Mouse (Mus musculus): ENCODE measurements around the gene Map2k7. TPM values are rescaled to one million over a fixed set of nuclear protein-coding genes. Genes with fewer than 3 reads are reported as not detected.

The Map2k7 gene
- polyA plus RNA-seq (2015; fragmentation: Nextera tagmentation; extraction: Ambion mirVana) = 24.6 and 29.8 TPM in 2 replicates

DNA sequence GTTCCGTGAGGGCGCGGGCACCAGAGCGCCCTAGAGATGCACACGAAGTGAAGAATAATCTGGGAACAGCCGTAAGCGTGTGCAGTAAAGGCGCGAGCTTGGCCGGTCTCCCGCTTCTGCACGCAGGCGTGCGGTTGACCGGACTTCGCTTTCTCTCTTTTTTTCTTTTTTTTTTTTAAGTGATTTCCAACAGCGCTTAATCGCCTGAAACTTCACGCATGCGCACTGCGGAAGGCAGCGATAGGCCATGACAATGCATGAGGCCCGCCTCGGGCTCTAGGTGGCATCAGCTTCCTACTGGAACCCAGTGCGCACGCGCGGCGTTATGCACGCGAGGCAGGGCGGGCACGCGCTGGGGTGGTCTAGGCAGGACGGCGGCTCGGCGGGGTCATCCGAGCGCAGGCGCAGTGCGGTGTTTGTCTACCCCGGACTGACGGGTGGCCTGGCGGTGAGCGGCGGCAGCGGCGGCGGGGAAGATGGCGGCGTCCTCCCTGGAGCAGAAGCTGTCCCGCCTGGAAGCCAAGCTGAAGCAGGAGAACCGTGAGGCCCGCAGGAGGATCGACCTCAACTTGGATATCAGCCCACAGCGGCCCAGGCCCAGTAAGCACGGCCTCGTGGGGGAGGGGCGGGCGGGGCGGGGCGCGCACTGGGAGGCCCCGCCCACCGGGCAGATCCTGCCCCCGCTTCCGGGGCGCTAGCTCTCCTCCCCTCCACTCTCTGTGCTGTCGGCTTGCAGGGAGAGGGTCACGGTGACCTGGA lies at the start of gene Map2k7, which contains the start of gene Gm49320:
Gene Map2k7 (plus strand): TSS at position 307 of the 759 bp plus-strand sequence.
Gene Gm49320 (plus strand): TSS at position 432 of the 759 bp plus-strand sequence.
- H3K9me3 ChIP-seq = no peaks in the 10 kb centered on the region
- under 1% methylated on average over 64 of the region's 71 CpGs for WGBS
- peaks cover 10% of the 10 kb centered on the region for H3K36me3 ChIP-seq
- ATAC-seq (ENCODE audit: insufficient read depth, low FRiP score, low read depth) = peak; percentile 94
- H3K4me2 ChIP-seq = peak within 1 kb of the TSS; percentile 76
- peak within 1 kb of the TSS; percentile 78 for H3K4me3 ChIP-seq (replicated peaks)
- H3K27me3 ChIP-seq (replicated peaks) = no peaks in the 10 kb centered on the region
- H3K9ac ChIP-seq = peak within 1 kb of the TSS; percentile 81
- H3K27ac ChIP-seq = peak within 1 kb of the TSS; percentile 95
- H3K4me1 ChIP-seq = peaks cover 20% of the 10 kb centered on the region

DNA sequence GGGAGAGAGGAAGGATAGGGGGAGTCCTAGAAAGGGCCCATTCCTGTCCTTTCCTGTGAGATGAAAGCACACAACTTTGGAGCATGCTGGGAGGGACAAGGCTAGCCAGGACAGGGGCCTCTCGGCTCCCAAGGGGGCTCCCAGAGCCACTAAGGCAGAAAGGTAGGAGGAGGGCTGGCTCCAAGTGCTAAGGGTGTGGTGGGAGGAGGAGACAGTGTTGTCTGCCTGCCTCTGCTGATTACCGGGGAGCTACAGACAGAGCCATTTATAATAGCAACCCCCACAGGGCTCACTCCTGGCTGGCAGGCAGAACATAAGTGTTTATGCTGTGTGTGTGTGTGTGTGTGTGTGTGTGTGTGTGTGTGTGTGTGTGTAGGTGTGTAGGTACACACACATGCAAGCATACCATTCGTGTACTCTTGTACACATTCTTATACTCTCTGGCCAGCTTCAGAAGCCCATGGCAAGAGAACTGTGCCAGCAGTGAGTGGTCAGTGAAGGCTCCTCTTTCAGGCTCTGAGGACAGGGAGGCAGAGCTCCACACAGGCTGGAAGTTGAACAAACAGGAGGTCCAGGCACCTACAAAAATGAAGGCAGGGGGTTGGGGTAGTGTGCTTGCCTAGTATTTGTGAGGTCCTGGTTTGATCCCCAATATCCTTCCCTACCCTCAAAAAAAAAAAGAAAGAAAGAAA lies 49.4 kb upstream of the Map2k7 start:
- no peaks in the 10 kb centered on the region for H3K27me3 ChIP-seq (replicated peaks)
- H3K4me3 ChIP-seq (replicated peaks) = no peak overlapping the region
- peaks cover 10% of the 10 kb centered on the region; the same call in 1 of the 2 replicates for H3K36me3 ChIP-seq
- no peaks in the 10 kb centered on the region for H3K9me3 ChIP-seq
- peak; percentile 82; the same call in 1 of the 2 replicates for ATAC-seq (ENCODE audit: insufficient read depth, low FRiP score, low read depth)
- 25% methylated on average over 3 of the region's 3 CpGs for WGBS
- H3K9ac ChIP-seq = no peak overlapping the region
- 0 out of 2 replicates have a peak, but pooled peaks cover 5% of the 10 kb centered on the region for H3K4me1 ChIP-seq
- H3K4me2 ChIP-seq = no peak overlapping the region
- H3K27ac ChIP-seq = no peak overlapping the region

DNA sequence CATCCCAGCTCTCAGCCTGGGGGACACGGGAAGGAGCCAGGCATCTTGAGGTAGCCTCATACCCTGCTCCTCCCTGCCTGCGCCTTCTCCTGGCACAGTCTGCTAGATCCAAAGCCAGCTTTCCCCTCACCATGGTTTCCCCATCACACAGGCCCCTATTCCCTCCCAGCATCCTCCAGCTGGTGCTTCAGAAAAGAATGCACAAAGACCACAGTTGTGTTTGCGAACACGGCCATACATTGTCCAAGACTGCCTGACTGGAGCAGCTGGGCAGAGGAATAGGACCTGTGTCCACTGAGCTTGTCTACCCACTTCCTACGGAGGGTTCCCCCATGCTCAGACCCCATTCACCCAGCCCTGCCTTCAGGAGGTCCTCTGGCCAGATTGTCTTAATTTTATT lies 46.2 kb upstream of the Map2k7 start:
- Histone ChIP-seq H3K4me1 (0 out of 2 replicates have a peak, but pooled peaks cover 5% of the 10 kb centered on the region), H3K9me3 (no peaks in the 10 kb centered on the region), H3K36me3 (peaks cover 6% of the 10 kb centered on the region; the same call in 1 of the 2 replicates), H3K9ac (no peak overlapping the region), H3K27me3 (replicated peaks) (no peaks in the 10 kb centered on the region), H3K27ac (no peak overlapping the region), H3K4me2 (no peak overlapping the region), H3K4me3 (replicated peaks) (no peak overlapping the region)
- whole genome bisulfite sequencing = 57% methylated on average over 5 of the region's 5 CpGs
- no peak; the same call in 1 of the 2 replicates for ATAC-seq (ENCODE audit: insufficient read depth, low FRiP score, low read depth)

DNA sequence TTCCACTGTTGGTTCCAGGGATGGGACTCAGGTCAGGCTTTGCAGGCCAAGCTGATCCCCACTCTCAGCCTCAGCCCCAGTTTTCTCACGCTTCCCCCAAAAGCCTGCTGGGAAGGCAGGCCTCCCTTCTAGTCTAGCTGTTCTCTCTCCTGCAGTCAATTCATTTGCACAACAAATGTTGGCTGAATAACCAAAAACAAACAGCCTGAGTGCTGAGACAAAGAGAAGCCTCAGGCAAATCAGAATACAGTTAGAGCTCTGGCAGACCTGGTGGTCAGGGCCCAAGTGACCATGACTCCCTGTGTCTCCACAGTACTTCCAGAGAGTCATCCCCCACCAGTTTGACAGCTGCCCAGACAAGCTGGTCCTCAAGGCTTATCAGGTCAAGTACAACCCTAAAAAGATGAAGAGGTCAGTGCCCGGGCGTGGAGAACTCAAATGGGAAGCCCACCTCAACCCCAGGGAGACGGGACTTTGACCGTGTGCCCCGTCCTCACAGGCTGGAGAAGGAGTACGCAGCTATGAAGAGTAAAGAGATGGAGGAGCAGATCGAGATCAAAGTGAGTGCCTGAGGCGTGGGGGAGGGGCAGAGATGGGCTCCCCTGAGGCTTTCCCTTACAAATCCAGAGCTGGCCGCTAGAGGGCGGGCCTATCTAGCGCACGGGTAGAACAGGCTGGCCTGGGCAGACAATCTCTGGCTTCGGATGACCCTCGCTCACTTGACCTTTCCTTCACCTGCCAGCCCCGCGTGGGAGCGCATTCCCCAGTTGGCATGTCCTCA lies 45.5 kb upstream of the Map2k7 start:
- no peak overlapping the region for H3K27ac ChIP-seq
- H3K36me3 ChIP-seq = no peaks in the 10 kb centered on the region
- H3K9ac ChIP-seq = no peak overlapping the region
- H3K4me2 ChIP-seq = peak overlapping the region; percentile 37; the same call in 1 of the 2 replicates
- ATAC-seq (ENCODE audit: insufficient read depth, low FRiP score, low read depth) = peak; percentile 75
- 11% methylated on average over 18 of the region's 18 CpGs for WGBS
- H3K9me3 ChIP-seq = no peaks in the 10 kb centered on the region
- no peaks in the 10 kb centered on the region for H3K27me3 ChIP-seq (replicated peaks)
- no peak overlapping the region for H3K4me3 ChIP-seq (replicated peaks)
- 0 out of 2 replicates have a peak, but pooled peaks cover 5% of the 10 kb centered on the region for H3K4me1 ChIP-seq

DNA sequence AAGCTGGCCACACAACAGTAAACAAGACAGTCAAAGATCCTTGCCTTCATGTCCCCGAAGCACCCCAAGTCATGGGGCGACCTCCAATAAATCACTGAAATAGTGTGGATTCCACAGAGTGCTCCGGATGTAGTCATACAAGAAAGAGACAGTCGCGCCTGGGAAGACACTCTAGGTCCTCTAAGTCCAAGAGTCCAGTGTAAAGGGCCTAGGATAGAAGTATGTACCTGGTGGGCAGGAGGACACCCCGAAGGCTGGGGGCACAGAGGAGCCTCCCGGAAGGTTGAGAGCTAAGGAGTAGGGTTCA lies 45.0 kb upstream of the Map2k7 start:
- H3K4me2 ChIP-seq = peak overlapping the region; percentile 37; the same call in 1 of the 2 replicates
- no peak overlapping the region for H3K9ac ChIP-seq
- ATAC-seq (ENCODE audit: insufficient read depth, low FRiP score, low read depth) = no peak

DNA sequence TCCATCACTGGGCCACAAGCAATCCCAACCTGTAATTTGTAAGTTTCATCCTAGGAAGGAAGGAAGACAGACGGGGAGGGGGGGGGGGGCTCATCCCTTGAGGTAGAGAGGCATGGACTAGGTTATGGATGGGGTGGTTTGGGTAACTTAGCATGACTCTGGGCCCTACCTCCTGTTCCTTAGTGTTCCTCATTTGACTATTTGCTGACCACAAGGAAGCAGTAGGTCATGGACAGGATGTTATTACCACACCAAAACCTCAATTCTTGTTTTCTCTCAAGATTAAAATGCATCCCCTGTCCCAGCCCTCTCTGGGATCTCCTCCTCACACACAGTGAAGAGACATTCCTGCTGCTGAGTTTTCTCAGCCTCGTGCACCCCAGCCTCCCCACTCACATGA lies 37.2 kb upstream of the Map2k7 start:
- H3K9ac ChIP-seq = no peak overlapping the region
- no peak overlapping the region for H3K4me3 ChIP-seq (replicated peaks)
- peaks cover 6% of the 10 kb centered on the region; the same call in 1 of the 2 replicates for H3K4me1 ChIP-seq
- no peak overlapping the region for H3K27ac ChIP-seq
- peaks cover 6% of the 10 kb centered on the region; the same call in 1 of the 2 replicates for H3K27me3 ChIP-seq (replicated peaks)
- H3K36me3 ChIP-seq = no peaks in the 10 kb centered on the region
- ATAC-seq (ENCODE audit: insufficient read depth, low FRiP score, low read depth) = no peak
- no peaks in the 10 kb centered on the region for H3K9me3 ChIP-seq
- no peak overlapping the region for H3K4me2 ChIP-seq
- 58% methylated on average over 2 of the region's 2 CpGs for WGBS

More for the DNA sequence above, 45.0 kb upstream of the Map2k7 start:
- WGBS = 47% methylated on average over 7 of the region's 7 CpGs
- Histone ChIP-seq H3K4me3 (replicated peaks) (no peak overlapping the region), H3K4me1 (0 out of 2 replicates have a peak, but pooled peaks cover 5% of the 10 kb centered on the region), H3K36me3 (no peaks in the 10 kb centered on the region), H3K9me3 (no peaks in the 10 kb centered on the region), H3K27ac (no peak overlapping the region), H3K27me3 (replicated peaks) (no peaks in the 10 kb centered on the region)

DNA sequence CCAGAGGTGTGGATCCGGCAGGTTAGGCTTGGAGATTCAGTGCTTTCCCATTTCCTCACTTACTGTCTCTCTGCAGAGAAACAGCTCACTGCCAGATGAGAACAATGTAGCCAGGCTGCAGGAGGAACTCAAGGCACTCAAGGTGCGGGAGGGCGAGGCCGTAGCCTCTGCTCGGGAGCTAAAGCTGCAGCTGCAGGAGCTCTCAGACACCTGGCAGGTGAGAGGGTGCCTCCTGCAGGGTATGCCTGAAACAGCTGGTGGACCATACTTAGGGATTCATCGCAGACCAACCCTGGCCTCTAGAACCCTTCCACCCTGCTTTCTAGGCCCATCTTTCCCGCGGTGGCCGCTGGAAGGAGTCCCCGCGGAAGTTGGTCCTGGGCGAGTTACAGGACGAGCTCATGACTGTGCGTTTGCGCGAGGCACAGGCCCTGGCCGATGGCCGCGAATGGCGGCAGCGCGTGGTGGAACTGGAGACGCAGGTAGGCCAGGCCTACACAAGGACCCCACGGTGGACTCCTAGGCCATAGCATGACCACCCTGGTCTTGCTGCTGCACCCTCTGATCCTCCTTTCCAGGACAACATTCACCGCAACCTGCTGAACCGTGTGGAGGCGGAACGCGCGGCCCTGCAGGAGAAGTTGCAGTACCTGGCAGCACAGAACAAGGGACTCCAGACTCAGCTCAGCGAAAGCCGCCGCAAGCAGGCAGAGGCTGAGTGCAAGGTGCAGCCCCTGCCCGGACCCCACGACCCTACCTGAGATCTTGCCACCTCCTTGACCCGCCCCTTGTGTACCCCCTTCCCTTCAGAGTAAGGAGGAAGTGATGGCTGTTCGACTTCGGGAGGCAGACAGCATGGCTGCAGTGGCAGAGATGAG lies 33.1 kb upstream of the Map2k7 start:
- 37% methylated on average over 38 of the region's 38 CpGs for WGBS
- H3K4me1 ChIP-seq = peaks cover 16% of the 10 kb centered on the region
- ATAC-seq (ENCODE audit: insufficient read depth, low FRiP score, low read depth) = peak; percentile 32; the same call in 1 of the 2 replicates
- peak overlapping the region; percentile 26 for H3K4me2 ChIP-seq
- no peak overlapping the region for H3K9ac ChIP-seq
- peaks cover 6% of the 10 kb centered on the region; the same call in 1 of the 2 replicates for H3K27me3 ChIP-seq (replicated peaks)
- no peaks in the 10 kb centered on the region for H3K36me3 ChIP-seq
- H3K9me3 ChIP-seq = no peaks in the 10 kb centered on the region
- no peak overlapping the region for H3K27ac ChIP-seq
- H3K4me3 ChIP-seq (replicated peaks) = no peak overlapping the region; the same call in 1 of the 2 replicates

DNA sequence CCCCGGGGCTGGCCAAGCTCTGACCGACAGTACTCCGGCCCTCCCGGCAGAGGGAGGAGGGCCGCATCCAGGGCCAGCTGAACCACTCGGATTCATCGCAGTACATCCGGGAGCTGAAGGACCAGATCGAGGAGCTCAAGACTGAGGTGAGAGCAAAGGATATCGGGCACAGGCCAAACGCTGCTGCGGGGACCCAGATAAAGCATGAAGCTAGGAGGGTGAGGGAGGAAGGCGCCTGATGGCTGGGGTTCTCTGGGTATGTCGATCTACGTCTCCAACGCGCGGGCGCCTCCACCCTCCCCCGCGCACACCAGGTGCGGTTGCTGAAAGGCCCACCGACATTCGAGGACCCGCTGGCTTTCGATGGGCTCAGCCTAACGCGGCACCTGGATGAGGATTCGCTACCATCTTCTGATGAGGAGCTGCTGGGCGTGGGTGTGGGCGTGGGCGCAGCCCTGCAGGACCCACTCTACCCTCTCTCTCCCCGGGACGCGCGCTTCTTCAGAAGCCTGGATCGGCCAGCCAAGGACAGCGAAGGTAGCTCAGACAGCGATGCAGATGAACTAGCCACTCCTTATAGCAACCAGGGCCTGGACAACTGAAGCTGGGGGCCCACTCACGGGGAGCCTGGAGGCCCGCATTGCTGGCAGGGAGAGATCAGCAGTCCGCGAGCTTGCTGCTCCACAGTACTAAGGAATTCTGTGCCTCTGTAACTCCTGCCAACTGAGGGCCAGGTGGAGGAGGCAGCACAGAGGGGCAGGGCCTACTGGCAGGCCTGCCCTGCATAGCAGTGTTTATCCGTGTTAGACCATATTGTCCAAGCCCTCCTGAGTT lies 32.1 kb upstream of the Map2k7 start:
- Histone ChIP-seq H3K4me3 (replicated peaks) (no peak overlapping the region; the same call in 1 of the 2 replicates), H3K9ac (no peak overlapping the region), H3K4me2 (peak overlapping the region; percentile 26), H3K9me3 (no peaks in the 10 kb centered on the region), H3K36me3 (no peaks in the 10 kb centered on the region), H3K27me3 (replicated peaks) (peaks cover 6% of the 10 kb centered on the region; the same call in 1 of the 2 replicates), H3K4me1 (peaks cover 16% of the 10 kb centered on the region), H3K27ac (0 out of 2 replicates have a peak overlapping the region, but pooled peaks have one; percentile 8)
- 24% methylated on average over 44 of the region's 44 CpGs for WGBS
- ATAC-seq (ENCODE audit: insufficient read depth, low FRiP score, low read depth) = peak; percentile 37

DNA sequence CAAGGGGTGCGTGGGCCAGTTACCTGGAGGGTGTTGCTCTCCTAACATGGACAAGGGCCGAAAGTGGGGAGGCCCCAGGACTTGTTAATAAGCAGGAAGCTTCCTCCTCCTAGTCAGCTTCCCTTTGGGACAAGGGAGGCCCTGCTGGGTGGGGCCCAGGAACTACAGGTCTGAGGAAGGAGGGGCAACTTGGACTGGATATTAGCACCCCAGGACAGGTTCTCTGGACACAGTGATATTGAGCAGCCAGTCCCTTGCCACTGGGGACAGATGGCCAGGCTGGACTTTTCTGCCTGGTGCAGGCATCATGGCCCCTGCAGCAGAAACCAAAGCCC lies 31.6 kb upstream of the Map2k7 start:
- Histone ChIP-seq H3K9ac (no peak overlapping the region), H3K27me3 (replicated peaks) (peaks cover 6% of the 10 kb centered on the region; the same call in 1 of the 2 replicates), H3K4me1 (peaks cover 16% of the 10 kb centered on the region), H3K27ac (0 out of 2 replicates have a peak overlapping the region, but pooled peaks have one; percentile 8), H3K36me3 (no peaks in the 10 kb centered on the region), H3K4me3 (replicated peaks) (no peak overlapping the region), H3K9me3 (no peaks in the 10 kb centered on the region), H3K4me2 (peak overlapping the region; percentile 26; the same call in 1 of the 2 replicates)
- ATAC-seq (ENCODE audit: insufficient read depth, low FRiP score, low read depth) = peak; percentile 6
- WGBS = 54% methylated on average over 2 of the region's 2 CpGs

DNA sequence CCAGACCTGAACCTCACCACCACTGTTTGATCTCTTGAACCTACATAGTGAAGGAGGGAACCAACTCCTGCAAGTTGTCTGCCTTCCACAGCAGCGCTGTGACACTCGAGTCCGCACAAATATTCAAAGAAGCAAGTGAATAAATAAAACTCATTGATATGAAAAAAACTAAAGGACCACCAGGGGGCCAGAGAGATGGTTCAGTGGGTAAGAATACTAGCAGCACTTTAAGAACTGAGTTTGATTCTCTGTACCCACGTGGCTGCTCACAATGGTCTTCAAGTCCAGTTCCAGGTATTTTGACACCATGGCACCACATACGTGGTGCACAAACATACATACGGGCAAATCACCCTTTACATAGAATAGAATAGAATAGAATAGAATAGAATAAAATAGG lies 27.4 kb upstream of the Map2k7 start:
- no peak for ATAC-seq (ENCODE audit: insufficient read depth, low FRiP score, low read depth)
- Histone ChIP-seq H3K4me2 (no peak overlapping the region), H3K9me3 (no peaks in the 10 kb centered on the region), H3K9ac (no peak overlapping the region), H3K4me1 (peaks cover 40% of the 10 kb centered on the region), H3K27ac (no peak overlapping the region), H3K4me3 (replicated peaks) (no peak overlapping the region), H3K36me3 (no peaks in the 10 kb centered on the region), H3K27me3 (replicated peaks) (peaks cover 9% of the 10 kb centered on the region; the same call in 1 of the 2 replicates)
- 78% methylated on average over 6 of the region's 6 CpGs for WGBS

All from stomach, embryonic 15.5 days (tissue).